23 mouse cellular contexts compared by ENCODE assay signal in genomic region chr16:48383582-48384257, GRCm38 (mm10). TPM values are rescaled to one million over a fixed set of nuclear protein-coding genes. Genes with fewer than 3 reads are reported as not detected.
"Had no signal": no experiment of that assay in that cellular context is flagged by ENCODE, and none has a peak within 500 bp of the region (broad histone marks: within the 10 kb centered on the region; RNA-seq: fewer than 3 reads in every experiment).

No protein-coding gene starts in this region.

- H3K9me3 ChIP-seq: limb, embryonic 13.5 days; midbrain, embryonic 10.5 days; neural tube, embryonic 15.5 days had no signal

- H3K9ac ChIP-seq: limb, embryonic 13.5 days; liver, embryonic 14.5 days; neural tube, embryonic 15.5 days had no signal

- DNase-seq: kidney, adult 18-20 months; kidney, postnatal 10 days; left cerebral cortex, postnatal 4 days; midbrain, embryonic 14.5 days; right cerebral cortex, adult 18-20 months; right cerebral cortex, postnatal 25 days; thymus, adult 18-20 months; thymus, postnatal 14 days had no signal

- H3K27me3 ChIP-seq: limb, embryonic 13.5 days; neural tube, embryonic 15.5 days had no signal

- H3K36me3 ChIP-seq: limb, embryonic 13.5 days; midbrain, embryonic 10.5 days; neural tube, embryonic 15.5 days had no signal

- H3K27ac ChIP-seq: limb, embryonic 13.5 days; liver, embryonic 14.5 days; midbrain, embryonic 10.5 days; neural tube, embryonic 15.5 days had no signal

- H3K4me1 ChIP-seq: limb, embryonic 13.5 days; midbrain, embryonic 10.5 days; neural tube, embryonic 15.5 days had no signal

- H3K4me2 ChIP-seq: limb, embryonic 13.5 days; neural tube, embryonic 15.5 days had no signal

- H3K4me3 ChIP-seq: limb, embryonic 13.5 days; midbrain, embryonic 10.5 days; myocyte; neural tube, embryonic 15.5 days had no signal

RNA-seq across cellular contexts. Expression of gene Gm5485, which starts 28.5 kb away (rescaled TPM):
- total RNA-seq: layer of hippocampus, adult 8-10 months; layer of hippocampus, postnatal 14 days; left cerebral cortex, adult 18-20 months; left cerebral cortex, postnatal 10 days; left cerebral cortex, postnatal 4 days; liver, adult 2 months; megakaryocyte, adult 5-6 weeks had no signal
- polyA plus RNA-seq: kidney, embryonic 14.5 days; limb, embryonic 13.5 days; liver, adult 2 months; liver, embryonic 14.5 days; midbrain, embryonic 10.5 days; midbrain, embryonic 14.5 days; myocyte; neural tube, embryonic 11.5 days; neural tube, embryonic 15.5 days; stomach, embryonic 14.5 days had no signal

RNA-seq across cellular contexts. Expression of gene Morc1, which starts 47.3 kb away (rescaled TPM):
- total RNA-seq: left cerebral cortex, adult 18-20 months; liver, adult 2 months; megakaryocyte, adult 5-6 weeks had no signal
- polyA plus RNA-seq: kidney, embryonic 14.5 days; large intestine, adult 2 months; limb, embryonic 13.5 days; liver, adult 2 months; liver, embryonic 14.5 days; midbrain, embryonic 10.5 days; midbrain, embryonic 14.5 days; myocyte; neural tube, embryonic 11.5 days had no signal
